Mouse (Mus musculus): ENCODE data around the gene Me3. TPM values are rescaled to one million over a fixed set of nuclear protein-coding genes. Genes with fewer than 3 reads are reported as not detected.
A peak's percentile ranks its signal among the peaks of the same experiment; 100 is the strongest.

The Me3 gene
- polyA plus RNA-seq (2016; fragmentation: Nextera tagmentation; extraction: Ambion mirVana): 0.12 and 0.17 TPM in 2 replicates

DNA sequence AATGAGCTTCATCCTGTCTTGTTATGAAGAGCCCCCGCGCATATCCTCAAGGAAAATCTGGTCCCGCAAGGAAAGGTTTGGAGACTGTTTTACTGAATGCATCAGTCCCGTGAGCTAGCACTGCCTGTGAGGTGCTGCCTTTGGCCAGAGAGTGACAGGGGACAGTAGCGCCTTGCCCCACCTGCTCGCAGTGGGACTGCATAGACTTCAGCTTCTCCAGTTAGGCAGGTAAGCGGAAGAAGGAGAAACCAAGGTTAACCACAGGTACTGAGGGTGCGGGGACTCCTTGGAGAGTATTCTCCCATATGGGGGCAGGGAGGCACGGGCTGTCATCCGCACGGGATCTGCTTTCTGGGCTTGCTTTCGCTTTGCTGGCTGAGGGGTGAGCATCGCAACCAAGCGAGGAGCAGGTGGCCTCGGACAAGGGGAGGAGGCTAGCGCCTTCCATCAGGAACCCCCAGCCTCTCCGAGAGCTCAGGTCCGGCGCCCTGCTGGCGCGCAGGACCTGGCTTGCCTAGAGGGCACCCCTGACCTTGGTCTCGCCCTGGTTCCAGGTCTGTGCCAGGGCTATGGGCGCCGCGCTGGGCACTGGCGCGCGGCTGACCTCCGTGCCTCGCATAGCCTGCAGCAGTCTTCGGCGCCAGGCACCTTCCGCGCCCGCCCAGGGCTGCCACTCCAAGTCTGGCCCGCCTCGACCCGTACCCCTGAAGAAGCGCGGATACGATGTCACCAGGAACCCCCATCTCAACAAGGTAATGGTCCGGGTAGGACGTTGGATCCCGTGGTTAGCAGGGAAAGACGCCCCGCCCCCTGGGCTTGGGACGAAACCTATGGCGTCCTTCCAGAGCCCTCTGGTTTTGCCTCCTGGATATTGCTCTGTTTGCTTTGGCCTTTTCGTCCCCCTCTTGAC is at the start of gene Me3:
Gene Me3, plus strand, starts transcription at position 51 of the 910 bp plus-strand sequence.
- Histone ChIP-seq H3K4me1 (no peaks in the 10 kb centered on the region), H3K36me3 (no peaks in the 10 kb centered on the region), H3K9ac (no peak within 1 kb of the TSS), H3K27me3 (replicated peaks) (peaks cover 14% of the 10 kb centered on the region), H3K27ac (no peak within 1 kb of the TSS), H3K9me3 (replicated peaks) (no peaks in the 10 kb centered on the region), H3K4me3 (peak within 1 kb of the TSS; percentile 49), H3K4me2 (peak within 1 kb of the TSS; percentile 68)
- 7% methylated on average over 49 of the region's 49 CpGs for WGBS (ENCODE audit: insufficient replicate concordance)
- 0 out of 2 replicates have a peak, but pooled peaks have one; percentile 27 for ATAC-seq

DNA sequence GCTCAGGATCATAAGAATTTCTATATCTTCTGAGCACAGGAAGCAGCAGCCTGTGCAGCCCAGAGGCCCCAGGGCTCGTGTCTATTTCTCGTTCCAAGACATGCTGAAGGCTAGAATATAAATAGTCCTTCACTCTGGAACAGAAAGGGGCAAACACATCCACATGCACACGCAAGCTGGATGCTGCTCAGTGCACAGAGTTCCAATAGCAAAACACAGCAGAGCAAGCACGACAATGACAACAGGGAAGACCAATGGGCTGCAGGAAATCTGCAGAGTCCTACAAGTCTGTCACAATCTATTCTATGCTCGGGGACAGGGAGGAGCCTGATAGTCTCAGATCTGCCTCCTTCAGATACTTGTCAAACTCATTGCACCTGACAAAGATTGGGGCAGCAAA is 42.2 kb upstream of the Me3 start:
- Histone ChIP-seq H3K36me3 (no peaks in the 10 kb centered on the region), H3K27ac (no peak overlapping the region), H3K9me3 (replicated peaks) (no peaks in the 10 kb centered on the region), H3K4me2 (no peak overlapping the region), H3K4me3 (no peak overlapping the region), H3K27me3 (replicated peaks) (no peaks in the 10 kb centered on the region), H3K9ac (no peak overlapping the region), H3K4me1 (no peaks in the 10 kb centered on the region)
- no peak for ATAC-seq
- 49% methylated on average over 5 of the region's 5 CpGs for WGBS (ENCODE audit: insufficient replicate concordance)

- H3K4me2 ChIP-seq: no peak overlapping the region
- no peaks in the 10 kb centered on the region for H3K36me3 ChIP-seq
- no peak for ATAC-seq
- no peaks in the 10 kb centered on the region for H3K4me1 ChIP-seq
- no peak overlapping the region for H3K27ac ChIP-seq
- no peak overlapping the region for H3K9ac ChIP-seq
- H3K4me3 ChIP-seq: no peak overlapping the region
- H3K27me3 ChIP-seq (replicated peaks): no peaks in the 10 kb centered on the region
- no peaks in the 10 kb centered on the region for H3K9me3 ChIP-seq (replicated peaks)
- 55% methylated on average over 3 of the region's 3 CpGs for WGBS (ENCODE audit: insufficient replicate concordance)
Observed at GRCm38 (mm10) chr7:89590542-89591251, 41.5 kb upstream of the Me3 start.

GRCm38 (mm10) chr7:89595813-89596212 is 36.4 kb upstream of the Me3 start:
- no peaks in the 10 kb centered on the region for H3K9me3 ChIP-seq (replicated peaks)
- 54% methylated on average over 2 of the region's 2 CpGs for WGBS (ENCODE audit: insufficient replicate concordance)
- H3K36me3 ChIP-seq: no peaks in the 10 kb centered on the region
- no peaks in the 10 kb centered on the region for H3K4me1 ChIP-seq
- no peaks in the 10 kb centered on the region for H3K27me3 ChIP-seq (replicated peaks)
- ATAC-seq: no peak
- no peak overlapping the region for H3K9ac ChIP-seq
- no peak overlapping the region for H3K4me3 ChIP-seq
- no peak overlapping the region for H3K27ac ChIP-seq
- no peak overlapping the region for H3K4me2 ChIP-seq

DNA sequence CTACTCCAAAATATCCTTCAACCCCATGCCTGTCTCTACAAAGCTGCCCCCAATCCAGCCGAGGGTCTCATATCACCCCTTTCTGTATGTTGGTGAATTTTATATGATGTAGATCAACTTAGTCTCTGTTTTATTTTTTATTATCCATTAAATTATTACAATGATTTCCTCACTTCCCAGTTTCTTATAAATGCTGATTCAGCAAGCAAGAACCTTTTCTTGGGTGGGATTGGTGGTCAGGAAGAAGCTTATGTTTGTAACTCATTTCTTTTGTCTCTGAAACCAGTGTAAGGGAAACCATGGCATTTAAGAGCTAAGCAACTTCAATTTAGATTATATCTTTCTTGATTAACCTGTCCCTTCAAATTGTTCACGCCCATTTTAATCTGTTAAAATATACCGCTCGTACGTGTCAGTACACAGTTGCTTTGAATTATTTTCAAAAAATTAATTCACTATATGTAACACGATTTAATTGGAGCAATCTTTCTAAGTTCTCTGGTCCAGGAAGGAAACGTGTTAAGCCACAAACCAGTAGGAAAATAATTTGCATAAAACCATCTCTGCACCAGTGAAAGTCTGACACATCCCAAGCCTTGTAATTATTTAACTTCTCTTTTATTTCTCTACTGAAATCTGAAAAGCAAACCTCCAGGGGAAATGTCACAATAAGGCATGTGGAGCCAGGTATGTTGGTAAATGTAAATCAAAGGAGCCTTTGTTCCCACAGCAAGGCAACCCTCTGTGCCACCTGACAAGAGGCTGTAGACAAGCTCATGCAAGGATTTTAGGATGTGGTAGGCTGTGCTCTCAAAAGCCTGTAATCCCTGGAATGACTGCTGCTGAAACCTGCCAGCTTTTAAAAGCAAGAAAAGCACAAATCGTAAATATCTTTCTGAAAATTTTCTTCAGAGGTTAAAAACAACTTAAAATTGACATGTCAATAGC is 26.3 kb upstream of the Me3 start:
- Histone ChIP-seq H3K36me3 (no peaks in the 10 kb centered on the region), H3K9ac (no peak overlapping the region), H3K4me3 (no peak overlapping the region), H3K27me3 (replicated peaks) (no peaks in the 10 kb centered on the region), H3K27ac (no peak overlapping the region), H3K4me2 (no peak overlapping the region), H3K9me3 (replicated peaks) (no peaks in the 10 kb centered on the region), H3K4me1 (no peaks in the 10 kb centered on the region)
- WGBS (ENCODE audit: insufficient replicate concordance): 60% methylated on average over 8 of the region's 8 CpGs
- ATAC-seq: no peak

DNA sequence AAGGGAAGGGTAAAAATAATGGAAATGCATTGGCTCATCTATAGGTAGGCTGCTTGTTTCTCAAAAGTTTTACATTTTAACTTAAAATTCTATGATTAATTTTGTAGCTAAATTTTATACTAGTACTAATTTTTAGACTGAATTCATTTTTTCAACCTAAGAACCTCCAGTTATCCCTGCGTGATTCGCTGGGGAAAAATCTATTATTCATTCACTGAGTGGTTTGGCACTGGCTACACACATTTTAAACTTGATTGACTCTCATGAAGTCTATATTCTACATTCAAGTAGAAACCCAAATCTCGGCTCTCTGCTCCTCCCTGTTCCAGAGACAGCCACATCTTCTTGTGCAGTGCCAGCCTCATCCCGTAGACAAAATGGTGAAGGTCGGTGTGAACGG is 24.9 kb upstream of the Me3 start:
- WGBS (ENCODE audit: insufficient replicate concordance): 84% methylated on average over 6 of the region's 6 CpGs

DNA sequence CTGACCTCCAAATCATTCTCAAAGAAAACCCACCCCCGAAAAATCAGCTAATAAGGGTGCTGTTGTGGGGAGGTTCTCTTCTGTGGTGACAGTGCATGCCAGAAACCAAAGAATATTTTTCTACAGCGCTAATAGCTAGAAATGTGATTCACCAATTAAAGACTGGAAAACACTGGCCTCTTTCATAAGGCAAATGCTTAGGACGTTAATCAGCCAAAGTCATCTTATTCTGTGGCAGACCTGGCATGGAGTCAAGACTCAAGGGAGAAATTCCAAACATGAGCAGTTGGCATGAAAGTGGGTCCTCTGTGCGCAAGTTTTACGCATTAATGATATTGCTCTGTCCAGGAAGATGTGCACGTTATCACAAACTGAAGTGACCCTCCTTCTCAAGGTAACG is 21.0 kb upstream of the Me3 start:
- H3K9ac ChIP-seq: no peak overlapping the region
- H3K4me1 ChIP-seq: no peaks in the 10 kb centered on the region
- ATAC-seq: no peak

More for the DNA sequence above, 24.9 kb upstream of the Me3 start:
- Histone ChIP-seq H3K27me3 (replicated peaks) (no peaks in the 10 kb centered on the region), H3K9ac (no peak overlapping the region), H3K27ac (no peak overlapping the region), H3K9me3 (replicated peaks) (no peaks in the 10 kb centered on the region), H3K4me3 (no peak overlapping the region), H3K4me2 (no peak overlapping the region), H3K4me1 (no peaks in the 10 kb centered on the region), H3K36me3 (no peaks in the 10 kb centered on the region)
- ATAC-seq: no peak

DNA sequence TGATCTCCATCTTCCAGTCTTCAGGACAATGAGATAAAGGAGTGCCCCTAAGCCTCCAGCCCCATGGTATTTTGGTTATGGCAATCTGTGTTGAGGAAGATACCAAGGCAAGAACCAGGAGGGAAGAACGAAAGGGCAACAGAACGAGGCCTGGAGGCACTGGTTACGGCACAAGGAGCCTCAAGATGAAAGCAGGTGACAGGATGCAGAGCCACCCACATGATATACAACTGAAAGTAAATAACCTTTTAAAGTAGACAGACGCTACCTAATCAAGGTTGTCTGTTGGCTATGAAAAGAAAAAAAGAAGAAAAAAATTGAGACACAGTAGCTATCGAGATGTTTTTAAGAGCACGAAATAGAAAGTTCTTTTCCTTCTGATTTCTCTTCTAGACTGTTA is 16.0 kb upstream of the Me3 start:
- Histone ChIP-seq H3K36me3 (no peaks in the 10 kb centered on the region), H3K27me3 (replicated peaks) (no peaks in the 10 kb centered on the region), H3K9me3 (replicated peaks) (no peaks in the 10 kb centered on the region; the same call in 1 of the 2 replicates), H3K4me2 (no peak overlapping the region), H3K27ac (no peak overlapping the region), H3K9ac (no peak overlapping the region), H3K4me1 (no peaks in the 10 kb centered on the region), H3K4me3 (no peak overlapping the region)
- 68% methylated on average over 6 of the region's 6 CpGs for WGBS (ENCODE audit: insufficient replicate concordance)
- no peak for ATAC-seq

More for the DNA sequence above, 21.0 kb upstream of the Me3 start:
- Histone ChIP-seq H3K9me3 (replicated peaks) (no peaks in the 10 kb centered on the region), H3K27ac (no peak overlapping the region), H3K27me3 (replicated peaks) (no peaks in the 10 kb centered on the region), H3K36me3 (no peaks in the 10 kb centered on the region), H3K4me3 (no peak overlapping the region), H3K4me2 (no peak overlapping the region)
- 77% methylated on average over 7 of the region's 7 CpGs for WGBS (ENCODE audit: insufficient replicate concordance)

DNA sequence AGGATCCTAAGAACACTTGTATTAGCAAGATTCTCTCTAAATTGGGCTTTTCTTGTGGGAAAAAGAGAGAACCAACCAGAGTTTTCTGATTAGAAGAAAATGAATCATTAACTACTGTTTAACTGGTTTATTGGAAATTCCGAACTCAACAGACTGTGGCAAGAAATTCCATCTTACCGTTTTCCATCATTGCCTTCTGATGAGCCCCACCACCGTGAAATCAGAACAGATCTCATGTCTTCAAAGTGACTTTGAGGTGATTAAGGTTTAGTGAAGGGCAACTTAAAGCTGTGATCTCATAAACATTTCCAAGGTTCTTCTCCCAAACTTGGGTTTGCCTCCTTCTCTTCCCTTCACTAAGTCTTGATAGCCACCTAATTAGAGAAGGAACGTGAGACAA is 8.9 kb upstream of the Me3 start:
- H3K9me3 ChIP-seq (replicated peaks): no peaks in the 10 kb centered on the region
- H3K4me1 ChIP-seq: no peaks in the 10 kb centered on the region
- H3K9ac ChIP-seq: no peak overlapping the region
- no peak overlapping the region for H3K27ac ChIP-seq
- no peak overlapping the region for H3K4me2 ChIP-seq
- no peak for ATAC-seq
- H3K36me3 ChIP-seq: no peaks in the 10 kb centered on the region
- no peaks in the 10 kb centered on the region for H3K27me3 ChIP-seq (replicated peaks)
- 74% methylated on average over 4 of the region's 4 CpGs for WGBS (ENCODE audit: insufficient replicate concordance)
- no peak overlapping the region for H3K4me3 ChIP-seq

- Histone ChIP-seq H3K4me3 (no peak overlapping the region), H3K4me2 (no peak overlapping the region), H3K9me3 (replicated peaks) (no peaks in the 10 kb centered on the region), H3K27me3 (replicated peaks) (peaks cover 4% of the 10 kb centered on the region), H3K36me3 (no peaks in the 10 kb centered on the region), H3K27ac (no peak overlapping the region), H3K4me1 (no peaks in the 10 kb centered on the region), H3K9ac (no peak overlapping the region)
- no peak for ATAC-seq
Observed at GRCm38 (mm10) chr7:89627393-89627792, 4.8 kb upstream of the Me3 start.

- H3K27me3 ChIP-seq (replicated peaks): peaks cover 10% of the 10 kb centered on the region
- 32% methylated on average over 2 of the region's 2 CpGs for WGBS (ENCODE audit: insufficient replicate concordance)
- no peaks in the 10 kb centered on the region for H3K4me1 ChIP-seq
- no peak for ATAC-seq
- no peaks in the 10 kb centered on the region for H3K36me3 ChIP-seq
- H3K9ac ChIP-seq: no peak overlapping the region
- no peak overlapping the region for H3K4me3 ChIP-seq
- no peak overlapping the region for H3K27ac ChIP-seq
- H3K9me3 ChIP-seq (replicated peaks): no peaks in the 10 kb centered on the region
- no peak overlapping the region for H3K4me2 ChIP-seq
Observed at GRCm38 (mm10) chr7:89628006-89628405, 4.2 kb upstream of the Me3 start.

Data from liver, embryonic 12.5 days (tissue).